Mouse (Mus musculus) hindlimb bud, embryonic 11.5 days (tissue): ENCODE measurements around the gene Ccdc141.

Source experiments
- DNase-seq: peaks from one replicate; pipeline ENCODE4 v3.0.0-alpha.2; 2012; ENCODE audit warnings: low read depth, low spot score; ENCODE audit errors: extremely low spot score

Gene Ccdc141

DNA sequence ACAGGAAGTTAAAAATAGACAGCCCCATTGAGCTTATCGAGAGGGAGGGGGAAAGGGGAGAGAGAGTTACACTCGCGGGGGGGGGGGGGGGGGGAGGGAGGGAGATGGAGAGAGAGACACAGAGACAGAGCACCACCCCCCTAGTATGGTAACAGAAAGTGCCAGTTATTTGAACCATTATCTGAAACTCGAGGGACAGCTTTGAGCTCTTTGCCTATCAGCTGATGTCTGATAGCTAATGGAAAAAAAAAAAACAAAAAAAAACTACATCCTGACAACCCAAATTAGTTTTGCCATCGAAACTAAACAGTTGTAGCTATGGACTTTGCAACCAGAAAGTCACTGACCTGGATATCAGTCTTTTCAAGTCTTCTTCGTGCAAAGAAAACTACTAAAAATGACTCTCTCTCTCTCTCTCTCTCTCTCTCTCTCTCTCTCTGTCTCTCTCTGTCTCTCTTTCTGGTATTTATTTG lies at the start of gene Ccdc141:
Gene Ccdc141, minus strand, starts transcription at position 4 of the 473 bp plus-strand sequence.
- no peak for DNase-seq

DNA sequence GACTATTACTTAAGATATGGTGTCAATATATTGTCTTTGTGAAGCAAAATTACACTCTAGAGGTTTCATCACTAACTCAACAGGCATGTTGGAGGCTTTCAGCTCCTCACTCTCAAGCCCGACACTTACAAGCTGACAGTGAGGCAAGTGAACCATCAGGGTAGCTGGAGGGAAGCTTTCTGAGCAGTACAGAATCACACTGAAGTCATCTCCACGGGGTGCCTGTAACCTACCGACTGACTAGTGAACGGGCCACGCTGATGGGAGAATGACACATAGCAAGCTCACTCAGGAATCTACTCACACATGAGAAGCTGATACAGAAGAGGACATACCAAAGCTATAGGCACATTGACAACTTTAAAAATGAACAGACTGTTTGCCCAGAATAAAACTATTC lies 42.4 kb upstream of the Ccdc141 start:
- DNase-seq = no peak

- no peak for DNase-seq
Observed at GRCm38 (mm10) chr2:77206951-77207350, 36.5 kb upstream of the Ccdc141 start.

DNA sequence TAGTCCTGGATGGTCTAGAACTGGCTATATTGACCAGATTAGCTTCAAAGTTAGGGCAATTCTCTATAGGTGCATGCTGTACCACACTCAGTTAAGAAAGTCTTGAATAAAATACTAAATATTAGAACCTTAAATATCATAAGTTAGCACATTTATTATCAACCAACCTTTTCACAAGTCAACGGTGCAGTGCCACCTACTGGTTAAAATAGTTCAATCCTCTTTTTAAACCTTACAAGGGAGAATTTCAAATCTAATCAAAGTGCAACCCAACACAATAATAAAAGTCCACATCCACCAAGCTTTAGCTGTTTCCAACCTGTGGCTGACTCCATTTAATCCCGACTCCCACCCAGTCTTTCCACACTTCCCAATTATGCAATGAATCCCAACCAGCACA lies 33.5 kb upstream of the Ccdc141 start:
- DNase-seq = peak; percentile 3

DNA sequence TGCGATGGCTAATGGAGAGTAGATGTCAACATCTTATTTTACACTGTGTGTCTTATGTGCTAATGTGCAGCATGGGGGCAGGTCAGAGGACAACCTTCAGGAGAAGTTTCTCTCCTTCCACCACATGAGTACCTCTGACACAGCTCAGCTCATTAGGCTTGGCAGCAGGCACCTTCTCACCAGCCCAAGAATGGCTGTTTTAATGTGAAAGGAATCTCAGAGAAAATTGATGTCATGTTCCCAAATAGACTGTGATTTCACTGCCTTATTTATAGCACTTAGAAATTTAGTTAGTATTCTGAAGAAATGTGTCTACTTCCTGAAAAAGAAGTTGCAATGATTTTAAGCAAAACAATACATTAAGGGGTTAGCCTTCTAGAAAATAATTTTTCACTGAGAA lies 31.5 kb upstream of the Ccdc141 start:
- no peak for DNase-seq

DNA sequence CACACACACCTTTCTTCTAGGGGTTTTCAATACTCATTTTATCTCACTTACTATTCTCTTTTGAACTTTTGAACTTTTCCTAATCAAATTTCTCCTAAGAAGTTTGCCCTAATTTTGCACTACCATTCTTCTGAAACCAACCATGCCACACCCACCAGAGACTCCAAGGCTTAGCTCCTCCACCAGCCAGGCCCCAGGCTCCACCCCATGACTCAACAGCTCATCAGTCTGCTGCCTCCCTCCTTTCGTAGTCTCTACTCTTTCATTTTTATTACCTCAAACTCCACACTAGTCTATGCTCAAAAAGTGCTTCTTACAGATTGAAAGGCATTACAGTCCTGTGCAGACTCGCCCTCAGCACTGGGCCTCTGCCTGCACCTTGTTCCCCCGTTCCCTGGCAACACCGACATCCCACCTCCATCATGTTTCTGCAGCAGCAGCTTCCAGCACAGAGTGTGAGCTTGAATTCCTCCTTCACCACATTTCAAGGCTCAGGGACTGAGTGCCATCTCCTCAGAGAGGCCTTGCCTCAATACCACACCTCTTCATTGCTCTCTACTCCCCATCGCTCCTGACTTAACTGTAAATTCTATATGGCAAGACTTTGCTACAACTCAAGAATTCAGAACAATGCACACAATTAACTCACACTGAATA lies 30.6 kb upstream of the Ccdc141 start:
- DNase-seq = no peak

- no peak for DNase-seq
Observed at GRCm38 (mm10) chr2:77200379-77200778, 29.9 kb upstream of the Ccdc141 start.

DNA sequence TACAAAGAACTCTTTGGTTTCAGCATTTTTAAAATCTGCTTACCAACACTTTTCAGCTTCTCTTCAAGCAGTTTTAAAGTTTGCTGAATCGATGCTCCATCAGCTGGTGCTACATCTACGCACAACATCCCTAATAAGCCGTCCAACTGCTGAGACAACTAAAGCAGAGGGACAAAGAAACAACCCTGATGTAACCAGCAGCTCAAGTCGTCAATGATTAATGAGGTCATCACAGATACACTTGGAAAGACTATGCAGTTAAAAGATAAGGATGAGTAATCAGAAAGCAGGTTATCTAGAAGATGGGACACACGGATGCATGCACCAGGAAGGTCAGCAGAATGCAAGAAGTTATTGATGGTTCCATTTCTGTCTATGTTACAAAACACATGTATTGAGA lies 27.8 kb upstream of the Ccdc141 start:
- DNase-seq = no peak

- DNase-seq = no peak
Observed at GRCm38 (mm10) chr2:77196819-77197218, 26.4 kb upstream of the Ccdc141 start.

DNA sequence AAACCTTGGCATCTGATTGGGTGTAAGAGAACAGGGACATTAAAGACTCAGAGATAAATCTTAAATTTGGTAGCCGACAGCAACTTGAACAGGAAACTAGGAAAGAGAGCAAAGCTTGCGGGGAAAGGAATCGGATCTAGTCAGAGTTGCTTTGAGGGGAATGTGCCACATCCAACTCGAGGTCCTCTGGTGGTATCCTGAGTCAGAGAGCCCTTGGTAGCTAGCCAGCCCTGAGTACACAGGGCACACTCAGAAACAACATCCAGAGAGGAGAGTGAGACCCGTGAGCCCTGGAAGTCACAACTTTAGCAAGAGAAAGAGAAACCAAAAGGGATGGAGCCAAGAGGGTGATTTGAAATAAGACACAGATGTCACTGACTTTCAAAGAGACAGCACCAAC lies 24.6 kb upstream of the Ccdc141 start:
- no peak for DNase-seq

GRCm38 (mm10) chr2:77191811-77192210 lies 21.4 kb upstream of the Ccdc141 start:
- no peak for DNase-seq

DNA sequence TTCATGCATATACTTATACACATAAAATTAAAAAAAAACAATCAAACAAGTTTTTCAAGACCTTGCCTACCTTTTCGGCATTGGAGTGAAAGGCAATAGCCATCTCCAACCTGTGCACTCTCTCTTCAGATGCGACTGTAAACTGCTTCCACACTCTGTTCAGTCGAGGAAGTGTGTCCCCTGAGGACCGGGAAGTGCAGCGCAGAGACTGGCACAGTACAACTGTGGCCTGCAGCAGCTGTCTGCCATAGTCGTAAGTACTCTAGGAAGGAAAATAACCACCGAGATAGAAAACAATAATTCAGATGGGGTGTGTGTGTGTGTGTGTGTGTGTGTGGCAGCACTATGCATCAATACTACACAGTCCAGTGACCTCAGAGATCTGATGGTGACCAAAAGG lies 20.5 kb upstream of the Ccdc141 start:
- DNase-seq = no peak

DNA sequence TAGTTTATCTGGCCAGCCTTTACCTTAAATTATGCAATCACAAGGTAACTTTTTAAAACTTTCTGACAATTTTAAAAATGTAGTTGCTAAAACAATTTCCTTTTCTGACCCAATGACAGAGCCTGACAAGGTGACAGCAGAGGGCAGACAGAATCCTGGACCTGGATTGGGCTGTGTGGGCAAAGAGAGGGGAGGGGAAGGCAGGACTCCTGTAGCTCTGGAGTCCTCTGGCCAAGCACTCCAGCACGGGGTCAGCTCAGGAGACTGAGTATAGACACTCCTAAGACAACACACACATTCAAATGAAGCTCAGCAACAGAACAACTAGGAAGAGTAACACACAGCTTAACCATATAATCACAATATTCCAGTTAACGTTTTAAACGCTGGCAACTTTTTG lies 19.9 kb upstream of the Ccdc141 start:
- no peak for DNase-seq

GRCm38 (mm10) chr2:77189671-77190070 lies 19.2 kb upstream of the Ccdc141 start:
- DNase-seq = no peak

DNA sequence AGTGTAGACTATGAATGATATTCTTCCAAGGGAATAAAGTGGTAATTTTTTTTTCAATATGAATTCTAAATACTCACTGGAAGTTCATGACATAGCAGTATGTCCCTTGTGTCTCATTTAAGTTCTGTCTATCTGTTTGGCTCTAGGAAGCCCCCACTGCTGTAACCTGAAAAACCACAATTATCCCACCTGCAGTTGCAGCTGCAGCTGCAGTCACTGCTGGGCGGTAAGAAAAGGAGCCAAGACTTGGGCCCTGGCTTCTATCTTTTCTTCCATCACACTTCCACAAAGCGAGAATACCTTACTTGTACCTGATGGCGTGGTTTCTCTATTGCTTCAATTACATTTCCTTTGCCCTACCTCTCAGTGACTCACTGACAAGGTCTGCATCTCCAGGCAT lies 17.1 kb upstream of the Ccdc141 start:
- DNase-seq = no peak

GRCm38 (mm10) chr2:77186912-77187311 lies 16.5 kb upstream of the Ccdc141 start:
- no peak for DNase-seq

DNA sequence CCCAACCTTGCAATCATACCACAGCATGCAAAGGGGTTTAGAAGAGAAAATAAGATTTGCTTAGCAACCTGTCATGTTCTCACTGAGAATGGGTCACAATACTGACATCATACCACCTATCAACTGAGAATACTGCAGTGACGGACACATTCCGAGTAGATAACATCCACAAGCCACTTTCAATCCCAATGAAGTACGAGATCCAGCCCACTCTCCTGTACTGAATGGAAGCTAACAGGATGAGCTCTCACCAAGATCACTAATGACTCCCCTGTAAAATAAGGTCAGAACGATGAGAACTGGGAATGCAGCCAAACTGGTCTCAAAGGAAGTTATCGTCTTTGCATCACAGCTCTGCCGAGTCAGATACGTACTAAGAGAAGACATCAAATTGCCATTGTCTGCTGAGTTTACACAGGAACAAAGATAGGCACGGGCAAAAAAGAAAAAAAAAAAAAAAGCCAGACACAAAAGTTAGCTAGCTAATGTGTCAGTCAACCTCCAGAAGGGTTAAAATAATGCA lies 13.7 kb upstream of the Ccdc141 start:
- DNase-seq = no peak

DNA sequence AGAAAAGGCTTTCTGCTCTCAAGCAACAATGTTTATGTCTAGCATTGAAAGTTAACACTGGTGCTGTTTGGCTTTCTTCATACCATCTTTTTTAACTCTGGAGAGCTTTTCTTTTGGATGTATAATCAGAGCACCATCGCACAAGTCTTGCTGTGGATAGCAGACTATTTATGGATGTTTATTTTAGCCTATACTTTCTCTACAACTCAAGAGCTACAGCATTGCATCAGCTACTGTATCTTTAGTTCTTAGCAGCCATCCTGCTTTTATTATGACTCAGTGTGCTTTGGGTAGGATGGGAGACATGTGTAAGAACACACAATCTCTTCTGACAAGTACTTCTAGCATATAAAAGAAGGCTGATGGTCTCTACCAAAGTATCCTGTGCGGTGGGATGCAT lies 13.2 kb upstream of the Ccdc141 start:
- DNase-seq = no peak

DNA sequence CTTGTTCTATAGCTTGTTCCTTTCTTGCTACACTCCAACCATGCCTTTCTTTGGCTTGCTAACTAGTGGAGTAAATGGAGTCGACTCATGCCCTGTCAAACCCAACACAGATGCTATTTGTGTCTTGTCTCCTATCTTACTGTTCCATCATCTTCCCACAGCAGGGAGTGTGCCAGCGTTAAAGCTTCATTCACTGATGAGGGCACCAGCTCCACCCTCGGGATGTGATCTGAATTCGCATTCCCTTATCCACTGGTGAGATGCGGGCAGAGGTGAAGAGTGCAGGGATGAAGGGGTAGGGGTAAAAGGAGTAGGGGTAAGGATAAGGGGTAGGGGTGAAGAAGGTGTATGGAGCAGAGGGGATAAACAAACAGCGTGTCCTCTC lies 12.6 kb upstream of the Ccdc141 start:
- no peak for DNase-seq

DNA sequence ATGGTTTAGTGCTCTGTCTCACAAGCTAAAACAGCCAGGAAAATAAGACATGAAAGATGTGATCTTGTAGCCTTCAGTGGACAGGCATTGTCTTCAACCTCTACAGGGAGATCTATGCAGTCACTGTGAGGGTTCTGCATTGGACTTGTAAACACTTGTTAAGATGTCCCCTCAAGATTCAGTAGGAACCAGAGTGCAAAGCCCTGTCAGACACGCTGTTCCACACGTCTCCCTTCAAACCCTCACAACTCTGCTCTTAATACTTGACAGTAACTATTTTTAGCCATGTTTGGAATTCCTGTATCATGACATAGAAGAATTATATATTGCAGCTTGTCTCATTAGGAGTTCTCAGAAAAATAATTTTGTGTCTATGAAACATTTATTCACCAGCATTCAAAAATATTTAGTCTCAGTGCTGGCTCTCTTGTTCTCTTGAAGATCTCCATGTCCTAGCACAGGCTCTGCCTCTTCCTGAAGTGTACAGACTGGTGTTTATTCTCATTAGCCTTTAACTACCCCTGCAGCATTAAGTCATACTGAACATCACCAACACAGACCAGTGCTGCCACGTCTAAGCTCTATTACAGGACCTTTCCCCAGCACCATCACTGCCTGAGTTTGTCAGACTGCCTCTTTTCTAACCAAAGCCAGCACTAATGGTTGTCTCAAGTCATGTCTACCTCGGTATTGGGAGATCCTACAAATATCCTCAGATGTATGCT lies 12.0 kb upstream of the Ccdc141 start:
- DNase-seq = no peak

GRCm38 (mm10) chr2:77177472-77177871 lies 7.0 kb upstream of the Ccdc141 start:
- DNase-seq = no peak

DNA sequence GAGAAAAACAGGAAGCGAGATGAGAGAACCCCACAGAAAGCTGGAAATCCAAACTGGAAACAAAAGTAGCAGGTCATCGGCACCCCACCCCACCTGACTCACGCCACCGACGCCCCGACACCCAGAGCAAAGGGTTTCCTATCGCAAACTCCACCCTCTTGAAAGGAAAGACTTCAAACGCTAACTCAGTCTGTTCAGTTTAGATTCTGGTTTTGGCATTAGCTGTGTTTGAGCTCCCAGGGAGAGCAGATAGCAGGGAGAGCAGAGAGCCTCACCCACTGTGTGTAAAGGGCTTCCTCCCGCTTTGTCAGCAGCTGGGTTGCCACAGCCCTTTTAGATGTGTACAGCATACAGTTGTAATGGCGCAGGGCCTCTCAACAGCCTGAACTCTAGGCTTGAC lies 6.0 kb upstream of the Ccdc141 start:
- DNase-seq = no peak
